Mouse (Mus musculus) liver, adult 2 months (tissue): ENCODE measurements around the gene Strn3.

Experiments
- CTCF ChIP-seq: fragments of 200-500 bp; IDR thresholded peaks from 2 replicates; pipeline ENCODE4 v1.5.1; 2011; ENCODE audit warnings: low read depth, low read length, control low read depth
- POLR2A ChIP-seq: fragments of 200-500 bp; IDR thresholded peaks from 2 replicates; pipeline ENCODE4 v1.6.1; 2011; ENCODE audit warnings: low read length, control low read depth; ENCODE audit not compliant: insufficient read depth; ENCODE audit errors: extremely low read depth

DNA sequence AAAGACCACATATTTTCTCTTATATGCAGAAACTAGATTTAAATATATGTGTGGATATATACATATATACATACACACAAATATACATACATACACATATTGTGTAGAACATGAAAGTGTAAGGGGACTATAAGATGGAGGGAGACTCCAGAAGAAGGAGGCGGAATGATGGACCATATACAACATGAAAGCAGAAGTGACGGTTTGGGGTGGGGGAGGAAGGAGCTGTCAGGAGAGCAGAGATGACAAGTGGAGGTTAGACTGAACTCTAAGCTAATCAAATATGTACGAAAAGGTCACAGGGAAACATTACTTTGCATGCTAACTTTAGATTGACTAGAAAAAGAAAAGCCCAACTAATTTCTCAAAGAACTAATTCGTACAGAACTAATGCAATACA lies 119.0 kb downstream of the Strn3 start:
- TF ChIP-seq CTCF (no peak), POLR2A (no peak)
